Mouse (Mus musculus) A20 (cell line): ENCODE results near the gene Lgals1.

Experiments
- DNase-seq: peaks from one replicate; pipeline ENCODE4 v3.0.0-alpha.2; 2011; ENCODE audit warnings: low read depth, low spot score

Gene Lgals1

DNA sequence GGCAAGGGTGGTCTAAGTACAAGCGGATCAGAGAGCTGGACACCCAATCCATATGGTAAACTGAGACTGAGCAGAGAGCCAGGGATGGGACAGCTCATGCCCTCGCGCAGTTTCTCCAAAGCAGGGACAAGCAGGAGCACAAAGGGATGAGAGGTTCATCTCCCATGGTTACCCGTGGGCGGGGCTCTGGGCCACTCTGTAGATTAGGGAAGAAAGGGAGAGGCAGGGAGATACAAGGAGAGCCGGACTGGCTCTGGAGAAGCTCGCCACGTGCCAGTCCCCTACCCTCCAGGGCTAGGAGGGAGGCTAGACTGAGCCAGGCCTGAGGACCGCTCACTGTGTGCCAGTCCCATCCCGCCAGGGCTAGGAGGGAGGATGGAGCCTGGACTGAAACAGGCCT, 10.8 kb downstream of the Lgals1 start:
- no peak for DNase-seq

DNA sequence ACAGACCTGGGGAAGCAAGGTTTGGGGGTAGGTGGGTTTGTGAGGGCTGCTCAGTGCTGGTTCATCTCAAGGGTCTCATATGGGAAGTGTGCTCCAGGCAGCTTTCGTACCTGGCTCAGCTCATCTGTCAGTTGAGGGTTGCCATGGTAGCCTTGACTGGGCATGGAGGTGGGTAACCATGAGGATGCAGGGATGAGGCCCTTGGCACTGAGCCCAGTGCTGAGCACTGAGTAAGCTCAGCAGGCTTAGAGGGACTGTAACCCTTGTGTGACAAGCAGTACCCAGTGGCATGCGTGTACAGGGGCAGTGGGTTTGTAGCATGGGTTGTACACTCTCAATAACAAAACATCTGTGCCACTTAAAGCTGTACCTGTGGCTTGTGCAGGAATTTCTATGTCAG, 11.4 kb downstream of the Lgals1 start:
- DNase-seq: no peak

DNA sequence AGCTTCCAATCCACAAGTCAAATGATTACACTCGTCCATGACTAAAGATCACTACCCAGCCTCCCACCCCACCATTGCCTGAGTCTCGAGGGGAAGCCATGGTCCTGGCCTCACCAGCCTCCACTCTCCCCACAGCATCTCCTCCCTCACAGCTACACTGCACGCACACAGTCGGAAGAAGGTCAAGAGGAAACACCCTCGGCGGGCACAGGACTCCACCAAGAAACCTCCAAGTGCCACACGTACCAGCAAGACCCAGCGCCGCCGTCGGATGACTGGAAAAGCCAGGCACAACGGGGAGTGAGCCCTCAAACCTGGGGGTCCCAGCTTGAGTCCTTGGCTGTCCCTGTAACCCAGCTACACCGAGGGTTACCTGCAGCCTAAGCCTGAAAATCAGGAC, 13.8 kb downstream of the Lgals1 start:
- DNase-seq: no peak

DNA sequence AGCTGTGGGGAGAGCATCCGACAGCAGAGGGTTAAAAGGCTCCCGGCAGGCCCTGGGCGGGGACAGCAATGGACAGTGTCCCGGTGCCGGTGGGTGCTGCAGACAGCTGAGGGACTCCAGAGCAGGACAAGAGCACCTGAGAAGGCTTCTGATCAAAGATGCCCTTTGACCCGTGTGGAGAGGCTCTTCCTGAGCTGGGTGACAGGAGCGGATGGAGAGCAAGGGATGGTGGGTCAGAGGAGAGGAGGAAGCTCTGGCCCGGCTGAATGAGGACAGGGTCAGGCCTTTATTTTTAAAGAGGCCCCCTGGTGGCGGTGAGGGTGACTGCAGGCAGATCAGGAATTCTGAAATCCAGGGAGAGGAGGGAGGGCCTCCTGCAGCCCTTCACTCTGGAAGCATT, 16.1 kb downstream of the Lgals1 start:
- peak; percentile 66 for DNase-seq

DNA sequence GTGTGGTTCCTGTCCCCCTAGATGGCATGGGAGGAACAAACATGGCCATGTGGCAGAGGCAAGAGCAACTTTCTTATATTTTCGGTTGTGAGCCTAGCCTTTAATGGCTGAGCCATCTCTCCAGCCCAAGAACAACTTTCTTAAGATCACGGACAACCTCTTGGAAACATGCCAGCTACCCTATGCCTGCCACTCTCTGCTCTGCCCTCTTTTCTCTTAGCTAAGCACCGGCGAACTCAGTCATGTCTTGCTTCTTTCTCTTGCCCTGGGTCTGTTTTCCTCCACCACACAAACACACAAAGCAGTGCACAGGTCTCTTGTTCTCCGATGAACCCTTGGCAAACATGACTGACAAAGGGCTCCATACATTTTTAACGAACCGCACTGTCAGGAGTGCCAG, 19.7 kb downstream of the Lgals1 start:
- no peak for DNase-seq

DNA sequence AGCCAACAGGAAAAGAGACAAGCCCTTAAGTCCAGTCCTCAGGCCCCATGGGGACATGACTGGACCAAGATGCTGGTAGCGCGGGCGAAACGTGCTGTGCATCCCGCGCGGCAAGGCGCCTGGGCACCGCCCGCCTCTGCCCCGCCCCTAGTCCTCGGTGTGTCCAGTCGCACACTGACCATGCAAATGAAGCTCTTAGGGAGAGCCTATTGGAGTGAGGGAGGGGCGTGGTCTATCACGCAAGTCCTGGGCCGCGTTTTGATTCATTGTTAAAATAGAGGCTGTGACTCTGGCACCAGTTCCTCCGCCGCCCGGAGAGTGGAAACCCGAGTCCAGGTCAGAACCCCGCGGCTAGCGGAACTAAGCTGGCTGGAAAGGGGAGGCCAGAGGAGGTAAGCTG, 21.1 kb downstream of the Lgals1 start, which contains the start of gene Triobp:
TSS of gene Triobp (plus strand) at position 68 of the 400 bp plus-strand sequence.
- peak; percentile 88 for DNase-seq

DNA sequence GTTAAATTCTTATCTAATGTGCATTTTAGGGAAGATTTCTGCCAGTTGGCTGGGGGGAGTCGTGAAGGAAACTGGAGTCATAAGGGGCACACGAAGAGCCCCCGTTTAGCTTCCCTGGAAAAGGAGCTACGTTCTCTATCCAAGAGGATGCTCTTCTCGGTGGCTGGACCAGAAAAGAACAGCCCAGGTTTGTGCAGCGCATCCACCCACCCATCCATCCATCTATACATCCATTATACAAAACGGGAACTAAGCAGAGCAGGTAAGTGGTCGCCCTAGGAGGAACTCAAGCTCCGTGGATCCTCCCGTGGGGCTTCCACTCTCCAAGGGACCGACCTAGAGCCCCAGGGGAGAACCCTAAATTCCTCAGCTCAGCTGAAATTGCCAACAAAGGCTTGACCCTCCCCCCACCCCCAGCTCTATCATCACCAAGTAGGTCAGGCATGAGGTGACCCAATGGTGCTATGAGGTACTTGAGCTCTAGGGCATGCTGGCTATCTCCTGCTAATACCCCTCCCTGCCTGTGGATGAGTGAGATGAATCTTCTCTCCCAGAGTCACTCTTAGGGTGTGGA, 21.7 kb downstream of the Lgals1 start:
- DNase-seq: peak; percentile 23

DNA sequence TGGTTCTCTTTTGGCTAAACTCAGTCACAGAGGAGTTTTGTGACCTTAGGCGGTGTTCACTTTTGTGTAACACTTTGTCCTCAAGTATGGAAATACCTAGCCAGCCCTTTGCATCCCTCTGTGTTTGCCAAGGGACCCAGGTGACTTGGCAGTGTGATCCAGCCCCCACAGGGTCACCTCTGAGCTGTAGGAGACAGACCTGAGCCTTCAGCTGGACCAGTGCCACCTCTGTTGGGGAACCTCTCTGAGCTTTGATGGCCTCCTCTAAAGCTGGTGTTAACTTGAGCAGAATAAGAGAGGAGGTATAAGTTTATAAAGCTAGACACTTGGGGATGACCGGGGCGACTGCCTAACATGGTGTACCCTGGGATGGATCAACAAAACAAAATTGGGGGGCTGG, 22.4 kb downstream of the Lgals1 start:
- no peak for DNase-seq

DNA sequence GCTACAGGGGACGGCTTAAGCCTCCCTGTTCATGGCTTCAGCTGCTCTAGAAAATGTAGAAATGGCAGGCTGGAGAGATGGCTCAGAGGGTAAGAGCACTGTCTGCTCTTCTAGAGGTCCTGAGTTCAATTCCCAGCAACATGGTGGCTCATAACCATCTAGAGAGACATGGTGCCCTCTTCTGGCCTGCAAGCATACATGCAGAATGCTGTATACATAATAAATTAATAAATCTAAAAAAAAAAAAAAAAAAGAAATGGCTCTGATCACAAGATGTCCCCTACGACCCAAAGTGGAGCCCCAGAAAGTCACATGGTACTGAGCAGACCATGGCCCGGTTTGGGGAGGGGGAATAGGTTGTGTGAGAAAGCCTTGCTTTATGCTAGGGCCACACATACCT, 29.1 kb downstream of the Lgals1 start:
- peak; percentile 27 for DNase-seq

DNA sequence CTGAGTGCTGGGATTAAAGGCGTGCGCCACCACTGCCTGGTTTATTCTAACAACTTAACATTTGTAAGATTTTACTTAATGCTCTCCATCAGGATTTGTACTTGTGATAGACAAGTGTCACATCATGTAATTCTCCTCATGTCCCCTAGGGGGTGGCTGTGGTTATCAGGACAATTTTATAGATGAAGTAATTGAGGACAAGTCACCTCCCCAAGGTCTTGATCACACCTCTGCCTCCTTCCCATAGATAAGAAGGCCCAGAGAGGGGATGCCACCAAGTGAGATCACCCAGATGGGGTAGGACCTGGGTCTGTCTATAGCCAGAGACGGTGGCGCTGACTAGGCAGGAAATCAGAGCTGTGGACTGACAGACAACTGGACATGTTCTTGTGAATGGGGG, 29.8 kb downstream of the Lgals1 start:
- DNase-seq: peak; percentile 44

DNA sequence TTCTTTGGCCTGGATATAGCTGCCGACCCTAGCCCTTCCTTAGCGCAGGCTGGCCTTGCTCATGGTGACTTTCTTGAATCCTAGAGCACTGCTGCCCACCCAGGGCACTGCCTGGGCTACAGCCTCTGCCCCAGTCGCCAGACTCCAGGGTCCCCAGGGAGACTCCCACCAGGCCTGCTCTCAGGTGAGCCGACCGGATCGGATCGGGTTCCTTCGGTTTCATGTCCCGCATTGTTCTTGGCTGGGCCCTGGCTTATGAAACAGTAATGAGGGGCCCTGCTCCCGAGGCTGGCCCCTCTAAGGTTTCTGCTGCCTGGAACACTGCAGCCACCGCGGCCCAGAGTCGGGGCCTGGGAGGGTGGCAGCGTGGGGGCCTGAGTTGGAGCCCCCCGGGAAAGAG, 30.5 kb downstream of the Lgals1 start:
- DNase-seq: no peak

DNA sequence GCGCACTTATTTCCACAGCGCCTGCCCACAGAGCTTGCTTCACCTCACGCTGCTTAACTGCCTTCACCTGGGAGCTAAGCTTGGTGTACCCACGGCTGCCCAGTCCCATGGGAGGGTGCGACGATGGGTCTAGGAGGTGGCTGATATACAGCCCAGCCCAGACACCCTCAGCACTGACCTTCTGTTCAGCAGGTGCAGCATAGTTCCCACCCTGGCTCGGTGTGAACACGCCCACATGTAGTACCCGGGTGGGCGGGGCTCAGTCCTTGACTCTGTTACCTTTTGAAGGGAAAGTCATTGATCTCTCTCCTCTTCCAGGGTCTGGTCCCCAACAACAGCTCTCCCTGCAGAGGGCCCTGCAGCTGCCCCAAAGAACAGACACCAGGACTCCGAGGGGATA, 33.0 kb downstream of the Lgals1 start:
- DNase-seq: no peak

DNA sequence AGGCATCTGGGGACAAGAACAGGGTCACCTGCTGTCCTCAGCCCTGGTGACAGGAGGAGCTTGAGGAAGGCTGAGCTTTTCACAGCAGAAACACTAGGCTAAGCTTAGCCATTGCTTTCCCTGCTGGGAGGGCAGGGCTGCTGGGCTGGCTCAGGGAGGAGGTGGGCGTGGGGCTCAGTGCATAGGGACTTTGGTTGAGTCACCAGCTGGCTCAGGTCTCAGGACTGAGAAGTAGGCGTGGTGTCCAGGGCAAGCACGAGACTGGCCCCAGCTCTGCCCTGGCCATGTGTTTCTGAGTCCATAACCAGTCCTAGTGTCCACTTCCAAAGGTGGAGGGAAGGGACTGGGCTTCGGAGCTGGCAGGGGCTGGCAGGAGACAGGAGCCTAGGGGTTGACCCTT, 33.6 kb downstream of the Lgals1 start:
- no peak for DNase-seq

DNA sequence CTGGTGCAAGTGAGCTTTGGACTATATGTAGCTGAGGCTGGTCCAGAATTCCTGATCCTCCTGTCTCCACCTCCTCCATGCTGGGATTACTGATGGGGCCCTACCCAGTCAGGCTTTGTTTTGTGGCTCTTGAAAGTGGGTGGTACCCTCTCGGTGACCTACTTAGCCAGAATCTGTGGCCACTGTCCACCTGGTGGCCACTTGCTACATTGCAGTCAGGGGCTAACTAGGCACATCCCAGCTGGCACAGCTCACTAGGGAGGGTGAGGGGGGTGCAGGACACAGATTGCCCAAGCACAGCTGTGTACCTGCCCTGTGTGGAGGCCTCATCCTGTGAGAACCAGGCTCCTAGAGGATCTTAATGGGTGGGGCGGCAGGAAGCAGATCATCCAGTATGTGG, 36.4 kb downstream of the Lgals1 start:
- peak; percentile 49 for DNase-seq

DNA sequence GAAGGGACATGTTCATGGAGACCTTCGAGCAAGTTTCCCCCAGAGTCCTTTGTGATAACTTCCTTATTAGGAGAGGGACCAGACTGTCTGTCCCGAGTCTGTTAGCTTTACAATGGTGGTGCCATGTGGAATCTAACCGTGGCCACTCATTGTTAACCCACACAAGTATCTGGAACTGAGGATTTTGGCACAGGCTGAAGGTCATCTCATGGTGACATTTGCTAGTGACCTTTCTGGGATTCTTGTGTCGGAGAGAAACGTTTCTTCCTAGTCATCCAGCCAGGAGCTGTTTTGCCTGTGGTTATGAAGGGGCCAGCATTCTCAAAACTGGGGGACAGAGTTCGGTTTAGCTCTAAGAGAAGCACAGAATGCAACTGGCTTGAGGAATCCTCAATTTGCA, 45.1 kb downstream of the Lgals1 start:
- DNase-seq: no peak

DNA sequence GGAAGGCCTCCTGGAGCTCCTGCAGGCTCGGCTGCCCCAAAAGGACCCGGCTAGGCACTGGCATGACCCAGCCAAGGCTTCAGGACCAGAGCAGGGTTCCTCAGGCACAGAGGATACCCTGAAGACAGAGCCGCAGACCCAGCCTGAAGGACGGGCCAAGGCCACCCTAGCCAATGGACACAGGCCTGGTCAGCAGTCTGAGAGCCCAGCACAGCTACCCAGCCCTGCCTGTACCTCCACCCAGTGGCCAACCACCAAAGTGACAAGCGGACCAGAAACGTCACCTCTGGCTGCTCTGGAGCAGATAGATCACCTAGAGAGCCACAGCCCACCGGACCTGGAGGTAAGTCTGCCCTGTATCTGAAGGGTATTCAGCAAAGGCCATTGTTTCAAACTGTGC, 47.4 kb downstream of the Lgals1 start:
- no peak for DNase-seq

DNA sequence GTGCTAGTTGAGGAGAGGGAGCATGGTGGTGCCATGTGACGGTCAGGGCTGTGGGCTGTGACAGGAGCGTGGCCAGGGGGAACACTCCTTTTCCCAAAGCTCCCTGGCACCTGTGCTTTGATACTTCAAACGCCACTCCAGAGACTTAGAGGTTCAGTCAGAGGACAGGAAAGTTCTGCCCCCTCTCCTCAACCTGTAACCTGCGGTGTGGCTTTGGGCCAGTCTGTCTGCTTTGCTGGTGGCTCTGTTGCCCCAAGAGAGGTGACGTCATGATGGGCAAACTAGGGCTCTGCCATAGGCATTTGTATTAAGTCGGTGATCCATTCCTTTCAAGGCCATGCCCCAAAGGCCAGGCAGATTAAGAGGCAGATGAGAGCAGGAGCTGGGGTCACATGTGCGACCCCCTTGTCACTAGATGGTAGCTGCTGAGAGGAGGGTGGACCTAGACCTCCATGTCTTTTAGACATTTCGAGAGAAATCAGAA, 51.2 kb downstream of the Lgals1 start:
- no peak for DNase-seq

DNA sequence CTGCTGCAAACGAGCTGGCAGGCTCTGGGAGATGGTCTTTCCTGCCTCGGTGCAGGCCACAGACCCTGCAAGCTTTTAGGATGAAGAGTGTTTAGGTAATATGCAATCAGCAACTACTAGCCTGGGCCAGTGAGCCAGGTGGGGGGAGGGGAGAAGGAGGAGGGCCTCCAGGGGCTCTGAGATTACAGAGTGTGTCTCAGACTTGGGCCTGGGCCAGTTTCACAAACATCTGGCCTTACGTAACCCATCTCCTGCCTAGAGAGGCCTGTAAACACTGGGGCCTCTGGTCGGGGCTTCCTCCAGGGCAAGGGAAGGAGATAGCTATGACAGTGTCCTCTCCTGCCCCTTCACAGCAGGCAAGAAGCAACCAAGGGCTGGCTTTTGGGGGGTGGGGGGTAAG, 52.4 kb downstream of the Lgals1 start:
- peak; percentile 56 for DNase-seq
